Mouse (Mus musculus) adrenal gland (tissue): ENCODE results near the gene Arhgap36.

ENCODE experiments used
- intact Hi-C: fragments of 180-260 bp; cut with DNase I; formaldehyde crosslinking; loops from one replicate; pipeline ENCODE4 v1.15.1; 2025
- long read RNA-seq, 2 experiments: library from polyadenylated mRNA; unstranded; transcript quantifications; one replicate each; pipeline ENCODE4 v2.0.0; 2020; ENCODE audit warnings: borderline replicate concordance in 1 of 2; ENCODE audit not compliant: insufficient replicate concordance in 1 of 2

Arhgap36 gene
- long read RNA-seq, experiment 1 = 0 reads
- long read RNA-seq, experiment 2 = 0 reads

DNA sequence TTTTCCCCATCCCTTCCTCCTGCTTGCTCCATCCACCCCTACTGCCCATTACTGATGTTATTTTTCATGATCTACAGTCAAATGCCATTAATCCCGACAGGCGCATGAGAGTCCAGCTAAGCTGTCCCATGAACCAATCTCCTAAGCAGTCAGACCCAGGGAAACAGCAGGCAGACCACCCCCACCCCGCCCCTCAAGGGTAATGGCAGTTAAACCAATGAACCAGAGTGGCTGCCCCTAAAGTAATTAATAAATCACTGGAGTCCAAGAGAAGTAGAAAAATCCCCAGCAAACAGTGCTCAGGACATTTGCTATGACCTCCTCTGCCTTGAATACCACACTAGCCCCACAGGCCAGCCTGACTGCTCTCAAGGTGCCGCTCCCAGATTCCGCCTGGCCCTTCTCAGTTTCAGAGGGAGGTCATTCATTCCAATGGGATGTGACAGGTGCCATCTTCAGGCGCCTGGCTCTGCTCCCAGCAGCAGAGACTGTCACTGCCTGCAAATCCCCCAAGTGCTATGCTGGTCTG, at the start of gene Arhgap36:
Gene Arhgap36, plus strand, starts transcription at position 504 of the 529 bp plus-strand sequence.
- intact Hi-C loops = no loop called here

- intact Hi-C loops = no loop called here
Measured at GRCm38 (mm10) chrX:49457781-49458180, 6.0 kb upstream of the Arhgap36 start.

GRCm38 (mm10) chrX:49470287-49471054, 6.7 kb downstream of the Arhgap36 start:
- intact Hi-C loops = no loop called here

GRCm38 (mm10) chrX:49479968-49480809, 16.4 kb downstream of the Arhgap36 start:
- intact Hi-C loops = no loop called here

DNA sequence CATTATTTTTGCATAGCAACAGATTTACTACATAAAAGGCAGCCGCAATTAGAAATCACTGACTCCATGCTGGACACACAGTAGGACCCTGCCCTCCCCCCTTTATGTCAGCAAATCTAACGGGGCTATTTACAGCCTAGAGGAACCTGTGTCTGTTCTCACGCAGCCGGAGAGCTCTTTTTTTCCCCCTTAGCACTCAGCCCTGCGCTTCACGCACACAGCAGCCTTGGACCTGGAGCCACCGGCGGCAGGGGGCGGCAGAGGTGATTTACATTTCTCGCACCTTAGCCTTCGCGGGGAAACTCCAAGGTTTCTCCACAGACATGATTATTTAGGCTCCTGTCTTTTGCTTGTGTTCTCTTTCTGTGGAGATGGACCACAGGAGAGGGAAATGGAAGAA, 17.1 kb downstream of the Arhgap36 start:
- intact Hi-C loops = no loop called here

GRCm38 (mm10) chrX:49489141-49489540, 25.4 kb downstream of the Arhgap36 start:
- intact Hi-C loops = no loop called here

DNA sequence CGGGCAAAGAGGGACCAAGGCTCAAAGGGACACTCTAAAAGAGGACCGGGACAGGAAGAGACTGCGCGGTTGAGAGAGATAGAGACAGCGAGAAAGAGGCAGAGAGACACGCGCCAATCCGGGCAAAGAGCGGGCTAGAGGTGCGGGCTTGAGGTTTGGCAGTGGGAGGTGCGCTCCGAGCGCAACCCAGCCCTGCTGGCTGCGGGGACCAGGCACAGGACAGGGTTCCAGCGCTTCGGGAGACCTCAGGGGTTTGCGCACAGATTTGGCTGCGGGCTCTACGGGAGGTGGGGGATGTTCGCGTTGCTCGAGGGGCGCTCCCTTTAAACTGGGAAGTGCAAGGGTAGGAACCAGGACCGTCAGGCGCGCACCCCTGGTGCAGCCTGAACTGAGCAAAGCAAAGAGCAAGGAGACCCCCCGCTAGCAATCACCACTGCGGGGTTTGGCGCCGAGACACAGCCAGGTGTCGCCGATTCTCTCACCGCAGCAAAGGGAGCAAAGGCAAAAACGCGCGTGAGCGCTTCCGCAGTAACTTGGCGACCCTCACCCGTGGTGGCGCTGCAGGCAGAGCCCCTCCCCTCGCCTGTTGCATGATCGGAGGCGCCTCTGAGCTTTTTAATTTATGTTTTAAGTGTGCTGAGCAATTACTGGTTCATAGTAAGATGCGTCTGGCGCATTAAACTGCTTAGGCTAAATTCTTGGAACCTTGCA, 30.1 kb downstream of the Arhgap36 start:
- intact Hi-C loops = no loop called here
